Mouse (Mus musculus) G1E-ER4 (cell line): ENCODE results near the gene Abraxas1. TPM values are rescaled to one million over a fixed set of nuclear protein-coding genes. Genes with fewer than 3 reads are reported as not detected.

Source experiments
- GATA1 ChIP-seq: IDR thresholded peaks from one replicate; pipeline ENCODE4 v1.8.0; 2012; ENCODE audit warnings: low read length, inconsistent platforms
- polyA plus RNA-seq: library from polyadenylated mRNA; stranded (reverse); fragments of >175 nt; gene quantifications from 2 replicates; pipeline ENCODE4 v1.2.3, GENCODE M21; 2012

The Abraxas1 gene
- polyA plus RNA-seq, 1 experiment: 22.3 TPM

DNA sequence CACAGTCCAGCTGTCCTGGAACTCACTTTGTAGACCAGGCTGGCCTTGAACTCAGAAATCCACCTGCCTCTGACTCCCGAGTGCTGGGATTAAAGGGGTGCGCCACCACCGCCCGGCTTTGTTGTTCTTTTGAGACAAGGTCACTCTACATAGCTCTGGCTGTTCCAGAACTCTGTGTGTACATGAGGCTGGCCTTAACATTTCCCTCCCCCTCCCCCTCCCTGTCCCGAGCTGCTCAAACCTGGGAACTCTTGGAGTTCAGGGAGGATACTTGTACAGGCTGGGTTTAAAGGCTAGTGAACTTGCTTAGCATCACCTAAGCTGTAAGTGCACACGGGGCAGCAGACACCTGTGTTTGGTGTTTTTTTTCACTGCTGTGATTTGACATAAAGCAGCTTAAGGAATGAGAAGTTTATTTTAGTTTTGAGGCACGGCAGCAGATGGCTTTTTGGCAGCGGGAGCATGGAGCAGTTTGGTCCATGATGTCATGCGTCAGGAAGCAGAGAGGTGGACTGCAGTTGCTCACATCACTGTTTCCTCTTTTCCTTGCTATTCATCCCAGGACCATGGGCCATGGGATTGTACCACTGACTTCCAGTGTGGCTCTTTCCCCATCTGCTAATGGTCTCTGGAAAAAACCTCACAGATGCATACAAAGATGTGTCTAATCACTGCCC is 15.2 kb upstream of the Abraxas1 start:
- no peak for TF ChIP-seq GATA1

DNA sequence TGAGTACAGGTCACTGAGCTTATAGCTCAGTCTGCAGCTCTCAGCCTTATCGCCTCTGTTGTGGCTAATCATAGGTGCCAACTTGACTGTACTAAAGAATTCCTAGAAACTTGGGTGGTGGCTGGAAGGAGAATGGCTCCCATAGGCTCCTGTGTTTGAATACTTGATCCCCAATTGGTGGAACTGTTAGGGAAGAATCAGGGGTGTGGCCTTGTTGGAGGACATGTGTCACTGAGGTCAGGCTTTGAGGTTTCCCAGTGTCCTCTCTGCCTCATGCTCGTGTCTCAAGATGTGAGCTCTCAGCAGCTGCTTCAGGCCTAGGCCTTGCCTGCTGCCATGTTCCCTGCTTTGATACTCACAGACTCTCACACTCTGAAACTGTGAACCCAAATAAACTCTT is 13.1 kb upstream of the Abraxas1 start:
- TF ChIP-seq GATA1: no peak

DNA sequence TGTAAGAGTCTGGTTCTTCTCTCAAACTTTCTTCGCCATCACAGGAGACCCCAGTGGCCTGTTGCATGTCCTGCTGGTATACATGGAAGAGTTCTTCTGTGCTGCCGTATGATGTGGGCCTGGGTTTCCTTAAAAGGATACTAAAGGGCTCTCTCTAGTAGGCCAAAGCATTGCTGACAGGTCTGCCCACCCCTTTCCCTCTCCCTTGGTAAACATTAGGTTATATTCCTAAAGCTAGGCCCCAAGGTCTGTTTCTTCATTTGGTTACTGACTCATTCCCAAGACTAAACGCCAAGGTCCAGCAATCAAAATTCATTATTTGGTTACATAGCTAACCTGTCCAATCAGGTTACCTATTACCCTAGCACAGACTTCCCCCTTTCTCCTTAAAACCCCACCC is 11.9 kb upstream of the Abraxas1 start:
- no peak for TF ChIP-seq GATA1

DNA sequence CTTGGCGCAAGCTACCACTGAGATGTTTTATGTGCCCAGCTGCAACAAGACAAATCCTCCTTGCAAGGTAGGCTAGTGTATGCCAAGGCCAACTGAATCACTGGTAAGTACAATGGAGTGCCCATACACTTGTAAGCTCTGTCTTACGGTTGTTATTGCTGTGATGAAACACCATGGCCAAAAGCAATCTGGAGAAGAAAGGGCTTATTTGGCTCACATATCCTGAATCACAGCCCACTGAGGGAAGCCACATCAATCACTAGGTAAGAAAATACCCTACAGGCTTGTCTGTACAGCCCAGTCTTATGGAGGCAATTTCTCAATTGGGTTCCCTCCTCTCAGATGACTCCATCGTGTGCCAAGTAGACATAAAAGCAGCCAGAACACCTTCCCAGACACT is 7.9 kb upstream of the Abraxas1 start:
- no peak for TF ChIP-seq GATA1

DNA sequence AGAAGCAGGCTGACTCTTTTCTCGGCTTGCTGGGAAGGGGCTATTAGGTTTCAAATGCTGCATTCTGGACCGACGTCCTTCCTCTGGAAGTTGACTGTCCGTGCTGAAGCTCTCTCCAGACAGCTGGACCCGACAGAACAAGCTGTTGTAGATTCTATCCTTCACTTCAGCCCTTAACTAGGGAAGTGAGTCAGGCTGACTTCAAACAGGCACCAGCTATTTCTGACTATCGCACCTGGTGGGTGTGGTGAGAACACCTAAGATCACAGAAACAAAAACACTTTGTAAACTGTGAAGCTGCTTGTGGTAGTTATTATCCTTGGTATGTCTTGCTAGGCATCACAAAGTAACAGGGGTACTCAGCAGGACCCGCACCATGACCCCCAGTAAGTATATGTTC is 5.8 kb upstream of the Abraxas1 start:
- no peak for TF ChIP-seq GATA1

DNA sequence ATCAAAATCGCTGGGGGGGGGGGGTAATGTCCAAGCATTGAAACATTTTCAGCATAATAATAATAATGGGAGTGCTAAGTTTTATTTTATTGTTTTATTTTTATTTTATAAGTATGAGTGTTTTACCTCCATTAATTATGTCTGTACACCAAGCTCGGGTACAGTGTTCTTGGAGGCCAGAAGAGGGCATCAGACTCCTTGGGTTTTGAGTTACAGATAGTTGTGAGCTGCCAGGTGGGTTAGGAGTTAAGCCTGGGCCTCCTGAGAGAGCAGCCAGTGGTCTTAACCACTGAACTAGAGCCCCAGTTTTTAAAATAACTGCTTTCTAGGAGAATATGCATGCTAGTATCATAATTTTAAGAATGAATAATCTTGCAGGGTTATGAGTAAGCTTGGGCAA is 5.2 kb upstream of the Abraxas1 start:
- TF ChIP-seq GATA1: no peak

DNA sequence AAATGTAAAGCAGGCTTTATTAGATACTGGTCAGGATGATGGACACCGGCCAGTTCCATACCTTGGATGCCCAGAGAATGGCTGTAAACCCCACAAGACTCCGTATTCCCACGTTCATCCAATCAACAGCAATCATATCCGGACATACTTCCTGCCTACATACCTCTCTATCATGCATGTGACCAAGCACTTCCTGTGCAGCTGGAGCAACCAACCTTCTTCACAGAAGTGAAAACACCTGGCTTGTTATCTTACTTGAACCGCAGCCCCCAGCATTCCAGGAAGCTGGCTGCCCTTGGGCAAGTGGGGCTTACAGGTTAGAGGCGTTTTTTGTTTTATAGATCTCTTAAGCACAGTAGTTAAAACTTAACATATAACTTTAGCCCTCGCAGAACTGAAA is 2.1 kb upstream of the Abraxas1 start:
- TF ChIP-seq GATA1: no peak

DNA sequence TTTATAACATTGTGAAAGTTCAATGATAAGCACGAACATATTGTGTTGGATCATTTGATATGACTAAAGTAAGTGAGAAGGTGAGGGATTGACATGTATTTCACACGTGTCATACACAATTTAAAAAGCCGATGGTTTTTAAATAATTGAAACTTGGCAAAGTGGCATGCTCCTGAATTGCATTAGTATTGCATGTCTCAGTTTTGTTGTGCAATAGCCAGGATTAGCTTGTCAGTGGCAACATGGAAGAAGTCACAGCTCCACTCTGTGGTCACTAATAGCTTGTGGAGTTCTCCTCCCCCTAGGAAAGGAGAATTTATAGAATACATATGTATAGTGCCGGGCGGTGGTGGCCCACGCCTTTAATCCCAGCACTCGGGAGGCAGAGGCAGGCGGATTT is 610 bp upstream of the Abraxas1 start:
- TF ChIP-seq GATA1: no peak

DNA sequence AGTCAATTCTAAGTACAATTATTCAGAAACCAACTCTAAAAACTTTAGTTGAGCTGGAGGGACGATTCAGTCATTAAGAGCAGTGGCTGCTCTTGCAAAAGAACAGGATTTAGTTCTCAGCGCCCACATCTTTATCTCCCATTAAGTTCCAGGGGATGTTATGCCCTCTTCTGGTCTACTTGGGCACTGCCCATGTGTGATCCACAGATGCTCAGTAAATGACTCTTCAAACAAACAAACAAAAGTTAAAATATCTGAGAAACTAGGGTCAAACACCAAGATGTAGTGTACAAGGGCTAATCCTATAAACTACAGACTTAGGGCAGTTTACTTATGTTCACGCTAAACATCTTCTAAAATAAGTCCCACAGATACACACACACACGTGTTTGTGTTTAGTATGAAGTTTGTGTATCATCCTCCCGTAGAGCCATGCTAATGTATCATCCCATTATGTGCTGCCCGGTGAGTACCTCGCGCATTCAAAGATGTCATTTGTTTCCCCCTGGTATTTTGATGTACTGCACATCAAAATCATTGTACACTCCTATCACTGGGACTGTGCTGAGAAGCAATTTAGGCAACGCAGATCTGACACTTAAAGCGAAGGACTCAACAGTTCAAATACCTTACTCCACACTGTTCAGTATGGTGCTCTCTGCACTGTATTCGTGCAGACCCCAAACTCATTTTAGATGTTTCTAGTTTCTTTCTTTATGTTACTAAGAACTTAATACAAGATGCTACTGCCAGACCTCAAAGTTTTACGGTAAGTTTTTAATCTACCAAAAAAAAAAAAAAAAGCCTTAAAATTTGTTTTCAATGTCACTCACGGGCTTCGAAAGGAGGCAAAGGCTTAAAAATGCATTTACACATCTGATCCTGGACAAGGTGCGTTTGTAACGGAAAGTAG is 941 bp downstream of the Abraxas1 start:
- no peak for TF ChIP-seq GATA1

DNA sequence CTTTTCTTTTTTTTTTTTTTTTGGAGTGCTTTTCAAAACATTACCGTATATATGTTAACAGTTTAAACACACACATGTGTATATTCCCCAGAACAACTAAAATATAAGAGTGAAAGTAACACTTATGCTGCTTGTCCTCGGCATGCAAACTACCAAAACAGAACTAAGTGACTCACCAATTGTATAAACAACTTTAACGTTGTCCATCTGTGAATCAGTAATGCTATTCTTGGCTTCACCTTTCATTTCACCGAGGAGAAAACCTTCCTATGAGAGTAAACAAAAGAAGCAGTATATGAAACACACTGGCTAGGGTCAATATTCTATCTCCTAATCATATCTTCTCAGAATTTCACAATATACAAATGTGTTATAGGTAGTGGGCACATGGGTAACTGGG is 2.4 kb downstream of the Abraxas1 start:
- no peak for TF ChIP-seq GATA1

DNA sequence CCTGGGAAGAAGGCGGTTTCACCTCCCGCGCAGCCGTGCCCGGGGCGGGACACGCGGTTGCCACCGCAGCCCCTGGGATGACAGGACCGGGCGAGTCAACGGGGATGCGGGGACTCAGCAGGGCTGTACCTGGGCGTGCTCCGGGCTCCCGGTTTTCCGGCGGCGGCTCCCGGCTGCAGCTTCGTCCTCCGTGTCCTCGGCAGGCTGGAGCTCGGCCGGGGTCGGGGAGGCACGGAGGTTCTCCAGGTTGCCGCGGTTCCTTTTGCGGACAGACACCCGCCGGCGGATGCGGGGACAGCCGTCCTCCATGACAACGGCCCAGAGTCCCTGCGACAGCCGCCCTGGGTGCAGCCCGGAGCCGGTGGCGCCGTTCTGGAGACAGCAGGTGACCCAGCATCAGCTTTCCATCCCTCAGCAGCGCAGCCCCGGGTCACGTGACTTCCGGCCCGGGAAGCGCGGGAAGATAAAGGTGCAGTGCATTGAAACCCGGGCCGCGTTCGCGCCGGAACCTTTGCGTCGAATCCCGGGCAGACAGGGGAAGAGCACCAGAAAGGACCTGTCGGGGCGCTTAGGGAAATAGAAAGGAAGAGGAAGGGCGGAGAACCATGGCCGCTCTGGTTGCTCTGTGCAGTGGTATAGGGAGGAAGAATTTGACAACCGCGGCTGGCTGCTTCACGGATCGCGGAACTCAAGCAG is 22.5 kb downstream of the Abraxas1 start, which contains the start of the genes Helq and Mrps18c:
Helq (minus strand) TSS at position 434 of the 696 bp plus-strand sequence.
Mrps18c (plus strand) TSS at position 463 of the 696 bp plus-strand sequence.
- no peak for TF ChIP-seq GATA1

DNA sequence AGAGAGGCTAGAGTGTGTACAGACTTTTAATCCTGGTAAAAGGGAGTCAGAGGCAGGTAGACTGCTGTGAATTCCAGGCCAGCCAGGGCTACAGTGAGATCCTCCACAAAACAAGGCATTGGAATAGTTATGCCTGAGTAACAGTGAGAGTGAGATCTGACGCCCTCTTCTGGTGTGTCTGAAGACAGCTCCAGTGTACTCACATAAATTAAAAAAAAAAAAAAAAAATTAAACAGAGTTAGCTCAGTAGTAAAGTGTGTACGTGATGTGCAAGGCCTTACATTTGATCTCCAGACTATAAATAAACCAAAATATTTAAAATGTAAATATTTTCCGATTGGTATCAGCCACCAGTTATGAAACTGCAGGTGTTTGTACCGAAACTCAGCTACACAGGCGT is 26.7 kb downstream of the Abraxas1 start:
- no peak for TF ChIP-seq GATA1

DNA sequence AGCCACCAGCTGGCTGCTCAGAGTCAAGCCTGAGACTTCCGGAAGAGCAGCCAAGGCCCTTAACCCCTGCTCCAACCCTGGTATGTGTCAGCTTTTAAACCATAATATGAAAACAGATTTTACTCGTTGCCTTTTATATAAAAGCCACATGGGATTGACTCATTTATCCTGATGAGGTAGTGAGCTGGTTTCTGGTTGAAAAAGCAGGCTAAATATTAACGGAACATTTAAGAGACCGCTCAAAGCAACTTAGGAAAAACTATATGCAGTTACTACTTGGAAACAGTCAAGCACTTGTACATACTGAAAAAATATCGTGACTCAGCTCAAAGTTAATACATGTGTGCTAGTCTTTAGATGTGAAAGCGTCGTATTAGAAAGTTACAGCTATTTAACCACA is 28.5 kb downstream of the Abraxas1 start:
- TF ChIP-seq GATA1: no peak

DNA sequence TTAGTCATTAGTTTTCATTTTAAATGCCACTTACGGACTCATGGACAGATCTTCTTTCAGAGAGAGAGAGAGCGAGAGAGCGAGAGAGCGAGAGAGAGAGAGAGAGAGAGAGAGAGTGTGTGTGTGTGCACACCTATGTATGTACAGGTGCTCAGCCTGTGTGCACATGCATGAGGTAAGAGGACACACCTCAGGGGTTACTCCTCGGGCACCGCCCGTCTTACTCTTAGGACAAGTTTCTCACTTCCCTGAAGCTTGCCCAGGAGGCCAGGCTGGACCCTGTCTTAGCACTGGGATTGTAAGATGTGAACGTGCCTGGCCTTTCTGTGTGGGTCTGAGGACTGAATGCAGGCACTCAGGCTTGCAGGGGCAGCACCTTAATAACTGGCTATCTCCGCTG is 33.2 kb downstream of the Abraxas1 start:
- TF ChIP-seq GATA1: no peak

DNA sequence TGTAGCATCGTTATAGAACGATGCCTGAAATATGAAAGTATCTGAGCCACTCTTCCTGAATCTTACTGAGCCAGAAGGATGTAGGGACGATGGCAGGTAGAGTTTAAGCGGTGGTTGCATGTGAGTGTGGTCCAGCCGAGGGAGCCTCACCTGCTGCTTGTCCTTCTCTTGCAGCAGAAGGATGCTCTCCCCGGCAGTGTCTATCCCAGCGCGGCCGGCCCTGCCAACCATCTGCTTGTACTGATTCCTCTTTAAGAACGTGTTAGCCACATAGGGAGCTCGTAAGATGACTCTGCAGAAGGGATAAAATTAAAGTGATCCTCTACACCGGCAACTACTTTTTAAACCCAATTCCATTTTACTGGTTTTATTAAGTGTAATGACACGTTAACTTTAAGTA is 41.8 kb downstream of the Abraxas1 start:
- TF ChIP-seq GATA1: no peak

DNA sequence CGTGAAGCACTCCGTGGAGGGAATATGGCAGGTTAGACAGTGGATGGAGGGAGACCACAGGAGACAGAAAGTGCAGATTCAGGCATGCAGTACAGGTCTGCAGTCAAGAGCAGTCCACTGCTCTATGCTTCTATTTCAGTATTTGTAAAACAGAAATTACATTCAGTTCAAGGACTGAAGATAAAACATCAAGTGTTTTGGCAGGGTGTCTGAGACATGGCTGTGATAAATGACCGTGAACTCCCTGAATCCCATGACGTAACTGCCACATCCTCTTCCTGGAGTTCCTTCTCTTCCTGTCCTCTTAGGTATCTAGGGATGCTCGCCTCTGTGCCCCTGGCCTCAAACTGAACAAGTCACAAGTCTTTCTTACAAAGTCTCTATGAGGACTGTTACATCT is 43.9 kb downstream of the Abraxas1 start:
- TF ChIP-seq GATA1: no peak
